Mouse (Mus musculus) retina, postnatal 7 days (tissue): ENCODE results near the gene Hrh3.

Experiments used
- DNase-seq: peaks from one replicate; pipeline ENCODE4 v3.0.0-alpha.2; 2012; ENCODE audit warnings: low read depth, low spot score

The Hrh3 gene

GRCm38 (mm10) chr2:180063338-180064131 lies 40.8 kb downstream of the Hrh3 start:
- no peak for DNase-seq

GRCm38 (mm10) chr2:180053001-180053400 lies 51.3 kb downstream of the Hrh3 start:
- no peak for DNase-seq

GRCm38 (mm10) chr2:180051986-180052733 lies 52.1 kb downstream of the Hrh3 start:
- no peak for DNase-seq

GRCm38 (mm10) chr2:180050986-180051385 lies 53.3 kb downstream of the Hrh3 start:
- DNase-seq = peak; percentile 76
